Mouse (Mus musculus): Measurements from ENCODE around the gene Haus2. TPM values are rescaled to one million over a fixed set of nuclear protein-coding genes. Genes with fewer than 3 reads are reported as not detected.

Gene Haus2
- polyA plus RNA-seq, 1 experiment from 2014 or later = 9.1 TPM

- Histone ChIP-seq H3K27ac (no peak overlapping the region), H3K4me3 (ENCODE audit: inconsistent target) (no peak overlapping the region), H3K79me2 (ENCODE audit: inconsistent target) (peaks cover 20% of the 10 kb centered on the region; the same call in 1 of the 2 replicates), H3K36me3 (ENCODE audit: inconsistent target) (peaks cover 50% of the 10 kb centered on the region)
- 70% methylated on average over 2 of the region's 2 CpGs for WGBS (ENCODE audit: missing documents)
Observed at GRCm38 (mm10) chr2:120667446-120667845, 58.3 kb downstream of the Haus2 start.

DNA sequence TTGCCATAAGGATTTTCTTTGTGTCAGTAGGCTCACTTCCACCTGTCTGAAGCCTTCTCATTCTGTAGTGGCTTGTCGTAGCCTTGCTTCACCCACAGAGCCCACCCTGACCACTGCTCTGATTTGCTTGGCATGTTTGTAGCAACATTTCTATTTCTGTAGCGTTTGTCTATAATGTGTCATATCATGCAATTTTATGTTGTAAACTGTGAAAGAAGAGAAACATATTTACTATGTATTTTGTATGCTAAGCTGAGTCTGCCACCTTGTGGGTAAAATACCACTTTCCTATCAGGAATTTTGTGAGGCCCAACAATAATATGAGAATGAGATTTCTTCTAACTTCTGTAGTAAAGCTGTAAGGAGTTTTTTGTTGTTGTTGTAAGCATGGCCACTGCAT is 61.1 kb downstream of the Haus2 start:
- peaks cover 77% of the 10 kb centered on the region for H3K36me3 ChIP-seq (ENCODE audit: inconsistent target)
- H3K27ac ChIP-seq = no peak overlapping the region
- 59% methylated on average over 2 of the region's 2 CpGs for WGBS (ENCODE audit: missing documents)
- H3K4me3 ChIP-seq (ENCODE audit: inconsistent target) = no peak overlapping the region
- H3K79me2 ChIP-seq (ENCODE audit: inconsistent target) = no peaks in the 10 kb centered on the region

Other genes with a start within 250 kb of the Haus2 start
- 6.3 to 14.6 TPM (median 9.9 TPM) in 3 replicates for gene Ganc, start 205.5 kb upstream of the Haus2 start, polyA plus RNA-seq (2018)
- gene Tmem87a, start 205.3 kb upstream of the Haus2 start, polyA plus RNA-seq (2018) = 38.8 to 52.5 TPM (median 44.9 TPM) in 3 replicates
- gene Capn3, start 153.4 kb upstream of the Haus2 start, polyA plus RNA-seq (2018) = 0.22 to 0.67 TPM (median 0.42 TPM) in 3 replicates
- gene Zfp106, start 45.5 kb upstream of the Haus2 start, polyA plus RNA-seq (2018) = 45.2 to 55.7 TPM (median 52.7 TPM) in 3 replicates
- gene Snap23, start 41.7 kb upstream of the Haus2 start, polyA plus RNA-seq (2018) = 69.9 to 226 TPM (median 125 TPM) in 3 replicates
- gene Lrrc57, start 137 bp downstream of the Haus2 start, polyA plus RNA-seq (2018) = 24.7 to 30.5 TPM (median 28.5 TPM) in 3 replicates
- gene Stard9, start 19.7 kb downstream of the Haus2 start, polyA plus RNA-seq (2018) = 17.3 to 40.6 TPM (median 20.2 TPM) in 3 replicates
- gene Cdan1, start 240.7 kb downstream of the Haus2 start, polyA plus RNA-seq (2018) = 3.0 to 6.3 TPM (median 6.0 TPM) in 3 replicates
- gene Ttbk2, start 241.2 kb downstream of the Haus2 start, polyA plus RNA-seq (2018) = 2.8 to 3.3 TPM (median 3.0 TPM) in 3 replicates

Data from macrophage (primary cell).